Comparison of ENCODE assay signal across 10 mouse cellular contexts in genomic region chr10:75796731-75797516, GRCm38 (mm10). TPM values are rescaled to one million over a fixed set of nuclear protein-coding genes. Genes with fewer than 3 reads are reported as not detected.
DNase-seq lines count a peak whose midpoint lies in the region; ATAC-seq lines count a peak whose summit lies in the region.
"Had no signal": no experiment of that assay in that cellular context is flagged by ENCODE, and none has a peak within 500 bp of the region (broad histone marks: within the 10 kb centered on the region; RNA-seq: fewer than 3 reads in every experiment).

No protein-coding gene starts in this region.

- no peak for DNase-seq in heart, adult 18-20 months
- DNase-seq in hindbrain, embryonic 10.5 days (ENCODE audit: low spot score), result no peak
- DNase-seq in yolk sac, embryonic 10.5 days (ENCODE audit: low spot score), result no peak
- DNase-seq in layer of hippocampus, adult 9-11 months, result no peak
- no peak for DNase-seq in embryo, embryonic 9.5 days (ENCODE audit: extremely low spot score)

- H3K27ac ChIP-seq in heart, embryonic 13.5 days (replicated peaks), result no peak overlapping the region
- H3K27ac ChIP-seq in hindbrain, embryonic 10.5 days, result peak overlapping the region; percentile 64; the same call in 1 of the 2 replicates
- H3K27ac ChIP-seq in liver, embryonic 12.5 days, result no peak overlapping the region
- no peak overlapping the region for H3K27ac ChIP-seq in neural tube, embryonic 13.5 days (replicated peaks)

- no peak for ATAC-seq in heart, embryonic 13.5 days (ENCODE audit: extremely low read depth, insufficient number of reproducible peaks, low FRiP score, low TSS enrichment)
- ATAC-seq in liver, embryonic 12.5 days, result 0 out of 2 replicates have a peak, but pooled peaks have one; percentile 4
- ATAC-seq in neural tube, embryonic 13.5 days (ENCODE audit: low read depth), result 0 out of 2 replicates have a peak, but pooled peaks have one; percentile 20

- no peaks in the 10 kb centered on the region for H3K9me3 ChIP-seq in heart, embryonic 13.5 days
- no peaks in the 10 kb centered on the region for H3K9me3 ChIP-seq in hindbrain, embryonic 10.5 days
- no peaks in the 10 kb centered on the region for H3K9me3 ChIP-seq in liver, embryonic 12.5 days (replicated peaks)
- no peaks in the 10 kb centered on the region for H3K9me3 ChIP-seq in neural tube, embryonic 13.5 days
- H3K9me3 ChIP-seq: G1E had no signal

- no peaks in the 10 kb centered on the region for H3K36me3 ChIP-seq in heart, embryonic 13.5 days
- H3K36me3 ChIP-seq in hindbrain, embryonic 10.5 days, result no peaks in the 10 kb centered on the region
- H3K36me3 ChIP-seq in liver, embryonic 12.5 days, result no peaks in the 10 kb centered on the region
- no peaks in the 10 kb centered on the region for H3K36me3 ChIP-seq in neural tube, embryonic 13.5 days
- H3K36me3 ChIP-seq: G1E had no signal

- peak overlapping the region; percentile 79 for H3K9ac ChIP-seq in heart, embryonic 13.5 days
- peak overlapping the region; percentile 64 for H3K9ac ChIP-seq in liver, embryonic 12.5 days
- peak overlapping the region; percentile 56 for H3K9ac ChIP-seq in neural tube, embryonic 13.5 days

- peaks cover 18% of the 10 kb centered on the region for H3K4me1 ChIP-seq in heart, embryonic 13.5 days
- H3K4me1 ChIP-seq in hindbrain, embryonic 10.5 days (replicated peaks), result peaks cover 31% of the 10 kb centered on the region
- H3K4me1 ChIP-seq in liver, embryonic 12.5 days, result peaks cover 33% of the 10 kb centered on the region
- H3K4me1 ChIP-seq in neural tube, embryonic 13.5 days (replicated peaks), result peaks cover 22% of the 10 kb centered on the region

- H3K4me3 ChIP-seq in heart, embryonic 13.5 days, result peak overlapping the region; percentile 56
- H3K4me3 ChIP-seq in hindbrain, embryonic 10.5 days, result peak overlapping the region; percentile 52
- H3K4me3 ChIP-seq in liver, embryonic 12.5 days, result peak overlapping the region; percentile 63
- H3K4me3 ChIP-seq in neural tube, embryonic 13.5 days, result peak overlapping the region; percentile 36

- peaks cover 25% of the 10 kb centered on the region for H3K27me3 ChIP-seq in heart, embryonic 13.5 days (replicated peaks)
- H3K27me3 ChIP-seq in hindbrain, embryonic 10.5 days (ENCODE audit: insufficient read depth, poor library complexity, severe bottlenecking), result peaks cover 24% of the 10 kb centered on the region
- H3K27me3 ChIP-seq in liver, embryonic 12.5 days (replicated peaks), result peaks cover 45% of the 10 kb centered on the region
- H3K27me3 ChIP-seq in neural tube, embryonic 13.5 days, result peaks cover 22% of the 10 kb centered on the region

- H3K4me2 ChIP-seq in heart, embryonic 13.5 days, result peak overlapping the region; percentile 96
- peak overlapping the region; percentile 83 for H3K4me2 ChIP-seq in liver, embryonic 12.5 days
- H3K4me2 ChIP-seq in neural tube, embryonic 13.5 days, result peak overlapping the region; percentile 71

- WGBS in heart, embryonic 13.5 days, result 37% methylated on average over 11 of the region's 11 CpGs
- 44% methylated on average over 11 of the region's 11 CpGs for WGBS in hindbrain, embryonic 10.5 days
- WGBS in liver, embryonic 12.5 days (ENCODE audit: insufficient replicate concordance), result 35% methylated on average over 11 of the region's 11 CpGs
- 48% methylated on average over 11 of the region's 11 CpGs for WGBS in neural tube, embryonic 13.5 days

RNA-seq across cellular contexts. Expression of gene Gstt1, which starts 1.5 kb away (rescaled TPM):
- 5.3 and 7.1 TPM in 2 replicates for polyA plus RNA-seq in heart, embryonic 13.5 days (2015; fragmentation: Nextera tagmentation; extraction: Ambion mirVana)
- total RNA-seq in heart, adult 18-20 months (2021), result 10 to 100 TPM; 16.1 to 22.4 TPM
- polyA plus RNA-seq in hindbrain, embryonic 10.5 days (2016; fragmentation: Nextera tagmentation; extraction: Ambion mirVana), result 3.8 and 4.1 TPM in 2 replicates
- 38.4 and 38.5 TPM in 2 replicates for polyA plus RNA-seq in liver, embryonic 12.5 days (2016; fragmentation: Nextera tagmentation; extraction: Ambion mirVana)
- polyA plus RNA-seq in neural tube, embryonic 13.5 days (2015; fragmentation: Nextera tagmentation; extraction: Ambion mirVana), result 5.6 and 6.0 TPM in 2 replicates

RNA-seq across cellular contexts. Expression of gene Gstt3, which starts 15.7 kb away (rescaled TPM):
- 3.2 and 4.1 TPM in 2 replicates for polyA plus RNA-seq in heart, embryonic 13.5 days (2015; fragmentation: Nextera tagmentation; extraction: Ambion mirVana)
- total RNA-seq in heart, adult 18-20 months (2021), result 1 to 10 TPM; 3.7 to 5.0 TPM
- 1.4 and 1.9 TPM in 2 replicates for polyA plus RNA-seq in hindbrain, embryonic 10.5 days (2016; fragmentation: Nextera tagmentation; extraction: Ambion mirVana)
- 5.9 and 6.7 TPM in 2 replicates for polyA plus RNA-seq in liver, embryonic 12.5 days (2016; fragmentation: Nextera tagmentation; extraction: Ambion mirVana)
- 0.96 and 1.3 TPM in 2 replicates for polyA plus RNA-seq in neural tube, embryonic 13.5 days (2015; fragmentation: Nextera tagmentation; extraction: Ambion mirVana)

RNA-seq across cellular contexts. Expression of gene Gm20441, which starts 16.2 kb away (rescaled TPM):
- polyA plus RNA-seq in heart, embryonic 13.5 days (2015; fragmentation: Nextera tagmentation; extraction: Ambion mirVana), result not detected in 2 replicates
- total RNA-seq in heart, adult 18-20 months (2021), result not detected
- not detected in 2 replicates for polyA plus RNA-seq in hindbrain, embryonic 10.5 days (2016; fragmentation: Nextera tagmentation; extraction: Ambion mirVana)
- polyA plus RNA-seq in liver, embryonic 12.5 days (2016; fragmentation: Nextera tagmentation; extraction: Ambion mirVana), result 0.19 TPM in 1 of 2 replicates, not detected in the other
- polyA plus RNA-seq in neural tube, embryonic 13.5 days (2015; fragmentation: Nextera tagmentation; extraction: Ambion mirVana), result not detected in 2 replicates
- total RNA-seq: G1E; hematopoietic stem cell, adult 5-6 weeks had no signal
- polyA plus RNA-seq: G1E had no signal

RNA-seq across cellular contexts. Expression of gene Ddt, which starts 23.7 kb away (rescaled TPM):
- polyA plus RNA-seq in heart, embryonic 13.5 days (2015; fragmentation: Nextera tagmentation; extraction: Ambion mirVana), result 30.8 and 38.9 TPM in 2 replicates
- total RNA-seq in heart, adult 18-20 months (2021), result 100 to 1,000 TPM in 1 of 2 experiments, 10 to 100 TPM in 1; 83.7 to 109 TPM
- polyA plus RNA-seq in hindbrain, embryonic 10.5 days (2016; fragmentation: Nextera tagmentation; extraction: Ambion mirVana), result 94.1 and 95.3 TPM in 2 replicates
- polyA plus RNA-seq in liver, embryonic 12.5 days (2016; fragmentation: Nextera tagmentation; extraction: Ambion mirVana), result 163 and 171 TPM in 2 replicates
- polyA plus RNA-seq in neural tube, embryonic 13.5 days (2015; fragmentation: Nextera tagmentation; extraction: Ambion mirVana), result 101 and 105 TPM in 2 replicates

RNA-seq across cellular contexts. Expression of gene Gstt4, which starts 25.4 kb away (rescaled TPM):
- polyA plus RNA-seq in heart, embryonic 13.5 days (2015; fragmentation: Nextera tagmentation; extraction: Ambion mirVana), result not detected in 2 replicates
- not detected for total RNA-seq in heart, adult 18-20 months (2021)
- not detected in 2 replicates for polyA plus RNA-seq in hindbrain, embryonic 10.5 days (2016; fragmentation: Nextera tagmentation; extraction: Ambion mirVana)
- polyA plus RNA-seq in liver, embryonic 12.5 days (2016; fragmentation: Nextera tagmentation; extraction: Ambion mirVana), result not detected in 2 replicates
- not detected in 2 replicates for polyA plus RNA-seq in neural tube, embryonic 13.5 days (2015; fragmentation: Nextera tagmentation; extraction: Ambion mirVana)
- total RNA-seq: G1E; hematopoietic stem cell, adult 5-6 weeks had no signal
- polyA plus RNA-seq: G1E had no signal
